Mouse (Mus musculus) E14TG2a.4 (cell line): ENCODE measurements around the gene Kctd3.

Source experiments
- CTCF ChIP-seq: conservative IDR thresholded peaks from 2 replicates; pipeline ENCODE4 v1.5.1; 2014; ENCODE audit warnings: low read length
- NANOG ChIP-seq: IDR thresholded peaks from 2 replicates; pipeline ENCODE4 v1.6.1; 2014; ENCODE audit warnings: borderline replicate concordance, low read length, mixed read lengths
- POU5F1 ChIP-seq: IDR thresholded peaks from 2 replicates; pipeline ENCODE4 v1.6.1; 2014; ENCODE audit warnings: low read length, borderline replicate concordance

DNA sequence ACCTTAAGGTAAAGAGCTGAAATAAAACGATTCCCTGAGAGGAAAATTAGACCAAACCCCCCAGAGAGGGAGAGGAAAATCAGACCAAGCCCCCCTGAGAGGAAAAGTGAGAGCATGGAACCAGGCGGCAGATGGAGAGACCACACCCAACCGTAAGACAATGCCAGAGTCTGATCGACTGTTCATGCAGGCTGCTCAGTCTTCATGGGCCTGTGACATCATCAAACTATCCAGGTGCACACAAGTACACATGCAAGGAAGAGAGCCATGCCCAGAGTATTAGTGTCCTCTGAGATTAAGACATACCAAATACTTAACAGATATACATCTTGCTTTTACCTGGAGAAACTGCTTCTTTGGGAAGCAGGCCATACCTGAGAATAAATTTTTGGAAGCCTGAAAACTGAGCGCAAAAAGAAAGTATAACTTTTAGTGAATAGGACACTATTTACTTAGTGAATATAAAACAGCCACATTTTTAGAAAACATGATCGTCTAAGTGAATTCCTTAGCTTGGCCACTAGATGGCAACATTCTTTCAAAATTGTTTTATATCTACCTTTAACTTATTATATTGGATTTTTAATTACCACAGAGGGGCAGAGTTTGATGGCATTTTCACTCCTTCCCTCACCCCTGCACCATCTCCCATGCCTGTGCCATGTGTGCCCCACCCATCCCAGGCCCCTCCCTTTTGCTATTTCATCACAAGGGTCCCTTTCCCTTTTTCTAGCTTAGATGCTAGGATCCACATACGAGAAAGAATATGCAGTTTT, 15.5 kb upstream of the Kctd3 start:
- TF ChIP-seq CTCF: peak; percentile 47
- TF ChIP-seq NANOG: no peak
- no peak for TF ChIP-seq POU5F1
